Comparison of ENCODE assay signal across 17 mouse cellular contexts in genomic region chr1:160734743-160735142, GRCm38 (mm10).
"Had no signal": no experiment of that assay in that cellular context is flagged by ENCODE, and none has a peak within 500 bp of the region (broad histone marks: within the 10 kb centered on the region; RNA-seq: fewer than 3 reads in every experiment).

No protein-coding gene starts in this region.

- H3K36me3 ChIP-seq: midbrain, embryonic 13.5 days; midbrain, embryonic 15.5 days; neural tube, embryonic 12.5 days; stomach, embryonic 15.5 days had no signal

- DNase-seq: lung, adult 2 months; lung, postnatal 14 days; lung, postnatal 36 days; right cerebral cortex, postnatal 14 days; thymus, adult 2 months; thymus, postnatal 25 days; thymus, postnatal 4 days had no signal

- H3K4me2 ChIP-seq: lung, embryonic 15.5 days; midbrain, embryonic 11.5 days; midbrain, embryonic 13.5 days; midbrain, embryonic 15.5 days; neural tube, embryonic 12.5 days; stomach, embryonic 15.5 days had no signal

- H3K27ac ChIP-seq: lung, embryonic 15.5 days; macrophage; midbrain, embryonic 13.5 days; midbrain, embryonic 15.5 days; neural tube, embryonic 12.5 days; stomach, embryonic 15.5 days; stomach, postnatal 0 days had no signal

- H3K4me3 ChIP-seq: lung, embryonic 15.5 days; megakaryocyte, embryonic 14.5 days; midbrain, embryonic 13.5 days; midbrain, embryonic 15.5 days; neural tube, embryonic 12.5 days; stomach, embryonic 15.5 days had no signal

- H3K4me1 ChIP-seq: lung, embryonic 15.5 days; megakaryocyte, embryonic 14.5 days; midbrain, embryonic 13.5 days; midbrain, embryonic 15.5 days; neural tube, embryonic 12.5 days; stomach, embryonic 15.5 days had no signal

- H3K27me3 ChIP-seq: lung, embryonic 15.5 days; megakaryocyte, embryonic 14.5 days; midbrain, embryonic 13.5 days; midbrain, embryonic 15.5 days; neural tube, embryonic 12.5 days; stomach, embryonic 15.5 days had no signal

- ATAC-seq: lung, postnatal 0 days; midbrain, embryonic 13.5 days; midbrain, embryonic 15.5 days had no signal

- H3K9me3 ChIP-seq: lung, embryonic 15.5 days; megakaryocyte, embryonic 14.5 days; midbrain, embryonic 13.5 days; midbrain, embryonic 15.5 days; neural tube, embryonic 12.5 days; stomach, embryonic 15.5 days had no signal

- H3K9ac ChIP-seq: lung, embryonic 15.5 days; midbrain, embryonic 13.5 days; midbrain, embryonic 15.5 days; neural tube, embryonic 12.5 days; stomach, embryonic 15.5 days had no signal
